Mouse (Mus musculus): ENCODE measurements at regions not wholly inside any gene's neighbourhood (a gene's known extent, or its start where the extent isn't known, plus 50 kb on each side); places are given as distances from the start of the nearest gene placed in this dataset.
A peak's percentile ranks its signal among the peaks of the same experiment; 100 is the strongest.
"Not testable (repeated sequence)": the region's sequence is repeated elsewhere in the genome, so short reads cannot be mapped to it uniquely, and the experiment has no call there.

GRCm38 (mm10) chr16:63104383-63104782, 250.3 kb downstream of the Pros1 start:
- DNase-seq = peak; percentile 33

GRCm38 (mm10) chr16:63104938-63105714, 251.0 kb downstream of the Pros1 start:
- DNase-seq = no peak

- peak; percentile 66 for DNase-seq
Measured at GRCm38 (mm10) chr16:63116456-63116855, 262.3 kb downstream of the Pros1 start.

- DNase-seq = no peak
Measured at GRCm38 (mm10) chr16:63118721-63119120, 264.6 kb downstream of the Pros1 start.

- no peak for DNase-seq
Measured at GRCm38 (mm10) chr16:63143851-63144250, 289.7 kb downstream of the Pros1 start.

- DNase-seq = no peak
Measured at GRCm38 (mm10) chr16:63155300-63155821, 301.3 kb downstream of the Pros1 start.

GRCm38 (mm10) chr16:63170101-63170500, 316.0 kb downstream of the Pros1 start:
- no peak for DNase-seq

- DNase-seq = peak; percentile 59
Measured at GRCm38 (mm10) chr16:63179228-63179627, 325.1 kb downstream of the Pros1 start.

GRCm38 (mm10) chr16:63191181-63191580, 337.1 kb downstream of the Pros1 start:
- no peak for DNase-seq

- no peak for DNase-seq
Measured at GRCm38 (mm10) chr16:63191623-63192022, 337.5 kb downstream of the Pros1 start.

GRCm38 (mm10) chr16:63194595-63194994, 340.5 kb downstream of the Pros1 start:
- no peak for DNase-seq

GRCm38 (mm10) chr16:63213471-63213870, 359.4 kb downstream of the Pros1 start:
- DNase-seq = not testable (repeated sequence)

GRCm38 (mm10) chr16:63220228-63220879, 366.2 kb downstream of the Pros1 start:
- peak; percentile 9 for DNase-seq

GRCm38 (mm10) chr16:63224608-63225007, 370.5 kb downstream of the Pros1 start:
- no peak for DNase-seq

GRCm38 (mm10) chr16:63225097-63225496, 371.0 kb downstream of the Pros1 start:
- DNase-seq = no peak

- DNase-seq = no peak
Measured at GRCm38 (mm10) chr16:63229135-63229534, 375.0 kb downstream of the Pros1 start.

- no peak for DNase-seq
Measured at GRCm38 (mm10) chr16:63229567-63229966, 375.5 kb downstream of the Pros1 start.

GRCm38 (mm10) chr16:63270173-63270572, 416.1 kb downstream of the Pros1 start:
- no peak for DNase-seq

- DNase-seq = no peak
Measured at GRCm38 (mm10) chr16:63277556-63277955, 423.4 kb downstream of the Pros1 start.

GRCm38 (mm10) chr16:63278259-63278697, 424.2 kb downstream of the Pros1 start:
- no peak for DNase-seq

GRCm38 (mm10) chr16:63287655-63288054, 433.5 kb downstream of the Pros1 start:
- DNase-seq = no peak

- DNase-seq = no peak
Measured at GRCm38 (mm10) chr16:63311676-63312075, 457.6 kb downstream of the Pros1 start.

GRCm38 (mm10) chr16:63313544-63313943, 459.4 kb downstream of the Pros1 start:
- DNase-seq = no peak

- no peak for DNase-seq
Measured at GRCm38 (mm10) chr16:63319602-63320001, 465.5 kb downstream of the Pros1 start.
